Mouse (Mus musculus): ENCODE results near the gene Hps4.
A peak's percentile ranks its signal among the peaks of the same experiment; 100 is the strongest.

The Hps4 gene

GRCm38 (mm10) chr5:112367338-112367737, 24.5 kb downstream of the Hps4 start:
- DNase-seq (ENCODE audit: low spot score): no peak

- no peak for DNase-seq (ENCODE audit: low spot score)
These were observed 25.0 kb downstream of the Hps4 start for GRCm38 (mm10) chr5:112367929-112368328.

- no peak for DNase-seq (ENCODE audit: low spot score)
These were observed 25.8 kb downstream of the Hps4 start for GRCm38 (mm10) chr5:112368666-112369065.

GRCm38 (mm10) chr5:112369326-112369725, 26.4 kb downstream of the Hps4 start:
- DNase-seq (ENCODE audit: low spot score): no peak

- no peak for DNase-seq (ENCODE audit: low spot score)
These were observed 27.4 kb downstream of the Hps4 start for GRCm38 (mm10) chr5:112370236-112370813.

GRCm38 (mm10) chr5:112371933-112372332, 29.1 kb downstream of the Hps4 start:
- no peak for DNase-seq (ENCODE audit: low spot score)

- DNase-seq (ENCODE audit: low spot score): no peak
These were observed 33.2 kb downstream of the Hps4 start for GRCm38 (mm10) chr5:112376111-112376510.

- DNase-seq (ENCODE audit: low spot score): no peak
These were observed 34.5 kb downstream of the Hps4 start for GRCm38 (mm10) chr5:112377380-112377779.

GRCm38 (mm10) chr5:112378716-112379115, 35.8 kb downstream of the Hps4 start:
- no peak for DNase-seq (ENCODE audit: low spot score)

GRCm38 (mm10) chr5:112381154-112381553, 38.3 kb downstream of the Hps4 start:
- no peak for DNase-seq (ENCODE audit: low spot score)

- no peak for DNase-seq (ENCODE audit: low spot score)
These were observed 39.2 kb downstream of the Hps4 start for GRCm38 (mm10) chr5:112382042-112382441.

- DNase-seq (ENCODE audit: low spot score): no peak
These were observed 39.9 kb downstream of the Hps4 start for GRCm38 (mm10) chr5:112382641-112383330.

- DNase-seq (ENCODE audit: low spot score): no peak
These were observed 42.1 kb downstream of the Hps4 start for GRCm38 (mm10) chr5:112384805-112385472.

- no peak for DNase-seq (ENCODE audit: low spot score)
These were observed 43.1 kb downstream of the Hps4 start for GRCm38 (mm10) chr5:112385973-112386372.

GRCm38 (mm10) chr5:112389352-112389751, 46.5 kb downstream of the Hps4 start:
- no peak for DNase-seq (ENCODE audit: low spot score)

- DNase-seq (ENCODE audit: low spot score): no peak
These were observed 48.1 kb downstream of the Hps4 start for GRCm38 (mm10) chr5:112391002-112391401.

GRCm38 (mm10) chr5:112391676-112392323, 48.9 kb downstream of the Hps4 start:
- DNase-seq (ENCODE audit: low spot score): no peak

- DNase-seq (ENCODE audit: low spot score): no peak
These were observed 51.0 kb downstream of the Hps4 start for GRCm38 (mm10) chr5:112393741-112394414.

- no peak for DNase-seq (ENCODE audit: low spot score)
These were observed 51.5 kb downstream of the Hps4 start for GRCm38 (mm10) chr5:112394415-112394763.

GRCm38 (mm10) chr5:112394779-112395443, 52.0 kb downstream of the Hps4 start, which contains the start of gene Asphd2:
TSS of gene Asphd2 (minus strand) at chr5:112394866.
- DNase-seq (ENCODE audit: low spot score): peak; percentile 19

GRCm38 (mm10) chr5:112396066-112396465, 53.2 kb downstream of the Hps4 start:
- no peak for DNase-seq (ENCODE audit: low spot score)

GRCm38 (mm10) chr5:112399284-112399683, 56.4 kb downstream of the Hps4 start:
- no peak for DNase-seq (ENCODE audit: low spot score)
